Mouse (Mus musculus) intestine, embryonic 14.5 days (tissue): Measurements from ENCODE around the gene Atf5. TPM values are rescaled to one million over a fixed set of nuclear protein-coding genes. Genes with fewer than 3 reads are reported as not detected.
A peak's percentile ranks its signal among the peaks of the same experiment; 100 is the strongest.

Experiments used
- ATAC-seq: fragments of 200-750 bp; cut with Nextera tagmentation; replicated peaks from 2 replicates; pipeline ENCODE4 v1.8.0; 2017; ENCODE audit warnings: low read depth, moderate number of reproducible peaks, moderate TSS enrichment, moderate library complexity; ENCODE audit not compliant: low FRiP score, low TSS enrichment
- DNase-seq: peaks from one replicate; pipeline ENCODE4 v3.0.0-alpha.2; 2018; ENCODE audit warnings: low spot score
- H3K27ac ChIP-seq: fragments of 300-500 bp; sonication (generic); 2 replicates; pipeline ENCODE4 v1.5.1; 2014; ENCODE audit warnings: low read depth, mild to moderate bottlenecking, control low read depth
- H3K27me3 ChIP-seq: fragments of 300-500 bp; sonication (generic); replicated peaks from 2 replicates; pipeline ENCODE4 v1.6.1; 2014; ENCODE audit warnings: low read length, control low read depth; ENCODE audit not compliant: control insufficient read depth, insufficient read depth
- H3K36me3 ChIP-seq: fragments of 300-500 bp; sonication (generic); 2 replicates; pipeline ENCODE4 v1.6.1; 2014; ENCODE audit warnings: low read length, control low read depth; ENCODE audit not compliant: control insufficient read depth, insufficient read depth
- H3K4me1 ChIP-seq: fragments of 300-500 bp; sonication (generic); replicated peaks from 2 replicates; pipeline ENCODE4 v1.6.1; 2014; ENCODE audit warnings: low read length, control low read depth, mixed read lengths; ENCODE audit not compliant: control insufficient read depth, insufficient read depth
- H3K4me2 ChIP-seq: fragments of 300-500 bp; sonication (generic); 2 replicates; pipeline ENCODE4 v1.6.1; 2014; ENCODE audit warnings: low read length
- H3K4me3 ChIP-seq: fragments of 300-500 bp; sonication (generic); 2 replicates; pipeline ENCODE4 v1.5.1; 2014; ENCODE audit warnings: low read depth, low read length, control low read depth, mixed read lengths
- H3K9ac ChIP-seq: fragments of 300-500 bp; sonication (generic); 2 replicates; pipeline ENCODE4 v1.6.1; 2014; ENCODE audit warnings: mild to moderate bottlenecking, low read length
- H3K9me3 ChIP-seq: fragments of 300-500 bp; sonication (generic); 2 replicates; pipeline ENCODE4 v1.6.1; 2016; ENCODE audit warnings: low read length, control low read depth; ENCODE audit not compliant: control insufficient read depth
- WGBS: fragments of 180-500 bp; shearing (Covaris S2); extraction: QIAGEN DNeasy Blood & Tissue Kit; methylation state at CpG from one replicate; pipeline ENCODE4 v1.1.7; 2014; 5-methylcytosine and 5-hydroxymethylcytosine counted together
- polyA plus RNA-seq: library from polyadenylated mRNA; unstranded; fragments of >200 nt; fragmentation: Nextera tagmentation; extraction: Ambion mirVana; gene quantifications from 2 replicates; pipeline ENCODE4 v1.2.1, GENCODE M21; 2014

The Atf5 gene
- polyA plus RNA-seq, 1 experiment from 2014 or later = 3.0 TPM

DNA sequence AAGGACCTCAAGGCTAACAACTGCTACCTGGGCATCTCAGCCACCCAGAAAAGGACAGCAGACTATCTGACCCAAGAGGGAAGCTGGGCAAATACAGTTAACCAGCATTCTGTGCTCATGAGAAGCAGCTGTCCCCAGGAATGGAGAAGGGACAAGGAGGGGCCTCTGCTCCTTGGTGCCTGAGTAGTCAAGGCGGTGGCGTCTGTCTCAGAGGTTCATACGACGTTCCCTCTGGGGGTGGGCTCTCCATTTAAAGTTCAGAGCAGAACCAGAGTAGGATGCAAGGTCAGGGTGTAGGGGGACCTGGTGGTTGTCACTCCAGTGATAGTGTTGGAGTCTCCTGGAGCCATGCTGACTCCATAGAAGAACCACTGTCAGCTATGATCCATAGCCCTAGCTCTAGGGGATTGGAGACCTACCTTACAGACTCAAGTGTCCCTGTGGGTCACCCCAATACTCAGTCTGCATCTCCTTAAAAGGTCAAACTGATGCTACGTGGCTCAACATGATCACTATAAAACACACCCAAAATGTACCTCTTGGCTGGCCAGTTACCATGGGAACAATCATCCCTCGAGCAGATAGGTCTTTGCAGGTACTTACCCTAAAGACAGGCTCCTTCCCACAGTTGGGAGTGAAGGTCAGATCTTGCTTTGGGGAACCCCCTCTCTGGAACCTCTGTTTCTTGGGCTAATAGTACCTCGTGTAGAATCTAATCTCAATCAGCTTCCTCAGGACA is 5.5 kb downstream of the Atf5 start:
- H3K9ac ChIP-seq = no peak overlapping the region
- no peak for ATAC-seq
- DNase-seq = peak; percentile 9
- peaks cover 14% of the 10 kb centered on the region; the same call in 1 of the 2 replicates for H3K36me3 ChIP-seq
- H3K4me3 ChIP-seq = no peak overlapping the region
- H3K4me2 ChIP-seq = no peak overlapping the region
- no peak overlapping the region for H3K27ac ChIP-seq
- H3K4me1 ChIP-seq = peaks cover 3% of the 10 kb centered on the region; the same call in 1 of the 2 replicates
- H3K9me3 ChIP-seq = no peaks in the 10 kb centered on the region
- 85% methylated on average over 7 of the region's 7 CpGs for WGBS
- no peaks in the 10 kb centered on the region for H3K27me3 ChIP-seq

DNA sequence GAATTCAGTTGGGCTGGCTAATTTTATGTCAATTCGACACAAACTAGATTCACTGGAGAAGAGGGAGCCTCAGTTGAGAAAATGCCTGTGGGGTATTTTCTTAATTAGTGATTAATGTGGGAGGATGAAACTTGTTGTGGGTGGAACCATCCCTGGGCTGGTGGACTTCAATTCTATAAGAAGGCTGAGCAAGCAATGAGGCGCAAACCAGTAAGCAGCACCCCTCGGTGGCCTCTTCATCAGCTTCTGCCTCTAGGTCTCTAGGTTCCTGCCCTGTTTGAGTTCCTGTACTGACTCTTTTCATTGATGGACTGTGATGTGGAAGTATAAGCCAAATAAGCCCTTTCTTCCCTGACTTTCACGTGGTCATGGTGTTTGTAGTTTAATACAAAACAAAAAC is 6.1 kb downstream of the Atf5 start:
- Histone ChIP-seq H3K4me1 (peaks cover 3% of the 10 kb centered on the region; the same call in 1 of the 2 replicates), H3K9me3 (no peaks in the 10 kb centered on the region), H3K27me3 (no peaks in the 10 kb centered on the region), H3K4me3 (no peak overlapping the region), H3K36me3 (peaks cover 14% of the 10 kb centered on the region; the same call in 1 of the 2 replicates), H3K9ac (no peak overlapping the region), H3K27ac (no peak overlapping the region), H3K4me2 (no peak overlapping the region)
- WGBS = 82% methylated on average over 4 of the region's 4 CpGs
- no peak for ATAC-seq
- DNase-seq = peak; percentile 10

DNA sequence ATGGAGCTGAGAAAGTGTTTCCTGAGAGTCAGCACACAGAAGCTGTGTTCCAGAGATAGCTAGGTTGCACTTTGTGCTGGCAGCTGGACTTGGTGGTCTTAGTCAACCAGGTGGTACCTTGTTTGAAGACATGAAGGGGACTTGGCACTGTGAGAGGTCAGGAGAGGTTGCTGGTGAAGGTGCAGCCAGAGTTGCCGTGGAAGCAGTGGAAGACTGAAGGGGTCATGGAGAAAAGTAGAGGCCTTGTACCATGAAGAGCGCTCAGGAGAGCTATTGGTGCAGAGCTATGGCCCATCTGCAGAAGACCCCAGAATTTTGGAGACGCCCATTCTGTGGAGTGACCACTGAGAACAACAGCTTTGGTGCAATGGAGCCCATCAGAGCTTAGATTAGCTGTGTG is 7.0 kb downstream of the Atf5 start:
- Histone ChIP-seq H3K9me3 (no peaks in the 10 kb centered on the region), H3K27ac (no peak overlapping the region), H3K9ac (no peak overlapping the region), H3K4me3 (no peak overlapping the region), H3K27me3 (no peaks in the 10 kb centered on the region), H3K4me1 (no peaks in the 10 kb centered on the region), H3K4me2 (no peak overlapping the region), H3K36me3 (peaks cover 14% of the 10 kb centered on the region; the same call in 1 of the 2 replicates)
- no peak for ATAC-seq
- 86% methylated on average over 3 of the region's 3 CpGs for WGBS
- DNase-seq = peak; percentile 46

- WGBS = 87% methylated on average over 2 of the region's 2 CpGs
- DNase-seq = peak; percentile 2
Observed at GRCm38 (mm10) chr7:44808927-44809326, 7.5 kb downstream of the Atf5 start.

DNA sequence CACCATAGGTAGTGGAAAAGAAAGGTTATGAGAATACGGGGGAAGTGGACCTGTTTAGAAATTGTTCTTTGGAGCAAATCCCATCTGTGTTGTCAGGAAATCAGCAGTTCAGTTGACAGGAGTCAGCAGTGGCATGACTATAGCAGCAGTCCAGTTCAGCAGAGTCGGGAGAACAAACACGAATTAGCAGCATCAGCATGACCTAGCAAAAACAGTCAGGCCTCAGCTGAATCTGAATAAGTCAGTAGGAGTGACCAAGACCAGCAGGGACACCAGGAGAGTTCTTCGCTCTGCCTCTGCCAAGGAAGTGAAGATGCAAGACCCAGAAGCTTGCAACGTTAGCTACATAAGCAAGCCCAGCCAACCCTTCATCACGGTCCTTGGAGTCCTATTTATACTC is 23.7 kb downstream of the Atf5 start:
- no peak overlapping the region for H3K9ac ChIP-seq
- no peak overlapping the region for H3K4me2 ChIP-seq
- DNase-seq (peak; percentile 20), ATAC-seq (no peak)
- H3K4me1 ChIP-seq = no peaks in the 10 kb centered on the region
- 85% methylated on average over 6 of the region's 6 CpGs for WGBS
- no peaks in the 10 kb centered on the region for H3K27me3 ChIP-seq
- no peaks in the 10 kb centered on the region for H3K36me3 ChIP-seq
- no peaks in the 10 kb centered on the region for H3K9me3 ChIP-seq
- H3K27ac ChIP-seq = no peak overlapping the region
- no peak overlapping the region for H3K4me3 ChIP-seq

More at GRCm38 (mm10) chr7:44808927-44809326, 7.5 kb downstream of the Atf5 start:
- H3K9ac ChIP-seq = no peak overlapping the region
- no peaks in the 10 kb centered on the region for H3K9me3 ChIP-seq
- no peak for ATAC-seq
- no peaks in the 10 kb centered on the region for H3K27me3 ChIP-seq
- H3K4me1 ChIP-seq = no peaks in the 10 kb centered on the region
- H3K27ac ChIP-seq = no peak overlapping the region
- no peak overlapping the region for H3K4me2 ChIP-seq
- peaks cover 11% of the 10 kb centered on the region; the same call in 1 of the 2 replicates for H3K36me3 ChIP-seq
- no peak overlapping the region for H3K4me3 ChIP-seq

GRCm38 (mm10) chr7:44790066-44790465 is 26.4 kb downstream of the Atf5 start:
- no peaks in the 10 kb centered on the region for H3K27me3 ChIP-seq
- no peak overlapping the region for H3K9ac ChIP-seq
- no peak overlapping the region for H3K4me3 ChIP-seq
- 65% methylated on average over 4 of the region's 4 CpGs for WGBS
- H3K27ac ChIP-seq = no peak overlapping the region
- no peaks in the 10 kb centered on the region for H3K9me3 ChIP-seq
- no peaks in the 10 kb centered on the region for H3K36me3 ChIP-seq
- ATAC-seq (no peak), DNase-seq (no peak)
- H3K4me1 ChIP-seq = no peaks in the 10 kb centered on the region
- no peak overlapping the region for H3K4me2 ChIP-seq

GRCm38 (mm10) chr7:44789531-44789930 is 26.9 kb downstream of the Atf5 start:
- no peaks in the 10 kb centered on the region for H3K4me1 ChIP-seq
- no peak for ATAC-seq
- H3K27ac ChIP-seq = no peak overlapping the region
- H3K9me3 ChIP-seq = no peaks in the 10 kb centered on the region
- 77% methylated on average over 3 of the region's 3 CpGs for WGBS
- no peaks in the 10 kb centered on the region for H3K36me3 ChIP-seq
- no peaks in the 10 kb centered on the region for H3K27me3 ChIP-seq
- no peak overlapping the region for H3K4me3 ChIP-seq
- no peak overlapping the region for H3K4me2 ChIP-seq
- no peak for DNase-seq
- H3K9ac ChIP-seq = no peak overlapping the region

- DNase-seq (no peak), ATAC-seq (no peak)
- Histone ChIP-seq H3K4me1 (no peaks in the 10 kb centered on the region), H3K9ac (no peak overlapping the region), H3K27ac (no peak overlapping the region), H3K27me3 (no peaks in the 10 kb centered on the region), H3K4me2 (no peak overlapping the region), H3K9me3 (no peaks in the 10 kb centered on the region), H3K36me3 (peaks cover 11% of the 10 kb centered on the region; the same call in 1 of the 2 replicates), H3K4me3 (no peak overlapping the region)
- 73% methylated on average over 8 of the region's 8 CpGs for WGBS
Observed at GRCm38 (mm10) chr7:44780101-44780500, 36.4 kb downstream of the Atf5 start.
